Mouse (Mus musculus): ENCODE results near the gene Olfr1020. TPM values are rescaled to one million over a fixed set of nuclear protein-coding genes. Genes with fewer than 3 reads are reported as not detected.

Gene Olfr1020
- not detected in 2 replicates for polyA plus RNA-seq (2016; fragmentation: Nextera tagmentation; extraction: Ambion mirVana)

DNA sequence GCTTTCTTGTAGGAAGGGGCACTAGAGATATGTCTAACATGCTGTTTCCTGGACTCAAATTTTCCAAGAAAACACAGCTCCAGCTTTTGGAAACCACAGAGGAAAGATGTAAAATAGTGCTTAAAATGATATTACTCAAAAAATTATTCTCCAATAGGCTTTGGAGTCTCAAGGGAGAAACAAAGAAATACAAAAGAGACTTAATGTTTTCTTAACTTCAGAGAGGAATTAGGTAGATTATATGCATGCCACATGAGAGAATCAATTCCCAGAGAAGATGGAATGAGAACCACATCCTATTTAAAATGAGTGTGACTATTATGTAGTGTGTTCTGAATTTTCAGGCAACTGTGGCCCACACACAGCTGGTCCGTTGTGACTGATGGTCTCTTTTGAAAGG lies at the start of gene Olfr1020:
Gene Olfr1020, plus strand, starts transcription at position 301 of the 400 bp plus-strand sequence.
- ATAC-seq (ENCODE audit: low FRiP score, low read depth), result no peak
- H3K27ac ChIP-seq (replicated peaks), result no peak within 1 kb of the TSS
- H3K4me2 ChIP-seq (replicated peaks), result no peak within 1 kb of the TSS
- no peaks in the 10 kb centered on the region for H3K36me3 ChIP-seq
- H3K9ac ChIP-seq (replicated peaks), result no peak within 1 kb of the TSS
- H3K4me3 ChIP-seq, result no peak within 1 kb of the TSS
- no peaks in the 10 kb centered on the region for H3K4me1 ChIP-seq
- no peaks in the 10 kb centered on the region for H3K27me3 ChIP-seq
- 88% methylated on average over 1 of the region's 1 CpGs for WGBS
- no peaks in the 10 kb centered on the region for H3K9me3 ChIP-seq

DNA sequence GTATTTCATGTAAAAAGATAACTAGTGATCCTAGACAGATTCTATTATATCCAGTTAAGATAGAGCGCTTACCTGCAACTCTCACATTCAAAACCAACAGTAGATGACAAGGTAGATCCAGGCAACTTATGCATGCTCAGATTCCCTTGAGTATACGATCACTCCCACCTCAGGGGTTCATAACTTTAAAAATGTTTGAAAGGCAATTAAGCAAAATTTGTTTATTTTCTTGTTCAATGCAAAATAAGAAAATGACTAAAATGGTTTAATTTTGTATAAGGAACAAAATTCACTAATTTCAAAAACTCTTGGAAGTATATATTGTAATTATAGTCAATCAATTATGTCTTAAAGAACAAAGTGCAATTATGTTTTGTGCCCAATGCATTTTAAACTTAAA lies 44.4 kb upstream of the Olfr1020 start, which contains the start of gene Olfr1016:
Gene Olfr1016, minus strand, starts transcription at position 101 of the 400 bp plus-strand sequence.
- no peaks in the 10 kb centered on the region for H3K4me1 ChIP-seq
- 97% methylated on average over 2 of the region's 2 CpGs for WGBS
- no peaks in the 10 kb centered on the region for H3K27me3 ChIP-seq
- H3K4me2 ChIP-seq (replicated peaks), result no peak within 1 kb of the TSS
- H3K27ac ChIP-seq (replicated peaks), result no peak within 1 kb of the TSS
- H3K9ac ChIP-seq (replicated peaks), result no peak within 1 kb of the TSS
- no peaks in the 10 kb centered on the region for H3K9me3 ChIP-seq
- no peak within 1 kb of the TSS for H3K4me3 ChIP-seq
- ATAC-seq (ENCODE audit: low FRiP score, low read depth), result no peak
- H3K36me3 ChIP-seq, result no peaks in the 10 kb centered on the region

GRCm38 (mm10) chr2:85804501-85804900 lies 42.3 kb upstream of the Olfr1020 start:
- H3K4me1 ChIP-seq, result no peaks in the 10 kb centered on the region
- no peaks in the 10 kb centered on the region for H3K9me3 ChIP-seq
- WGBS, result 85% methylated on average over 4 of the region's 4 CpGs
- no peaks in the 10 kb centered on the region for H3K36me3 ChIP-seq
- H3K27me3 ChIP-seq, result no peaks in the 10 kb centered on the region
- H3K4me3 ChIP-seq, result no peak overlapping the region
- no peak overlapping the region for H3K9ac ChIP-seq (replicated peaks)
- no peak for ATAC-seq (ENCODE audit: low FRiP score, low read depth)
- no peak overlapping the region for H3K4me2 ChIP-seq (replicated peaks)
- no peak overlapping the region for H3K27ac ChIP-seq (replicated peaks)

GRCm38 (mm10) chr2:85818179-85818578 lies 28.7 kb upstream of the Olfr1020 start, which contains the start of gene Olfr1018:
Gene Olfr1018 (plus strand): TSS chr2:85818479.
- no peaks in the 10 kb centered on the region for H3K27me3 ChIP-seq
- H3K36me3 ChIP-seq, result no peaks in the 10 kb centered on the region
- no peak within 1 kb of the TSS for H3K4me3 ChIP-seq
- H3K4me1 ChIP-seq, result no peaks in the 10 kb centered on the region
- H3K9me3 ChIP-seq, result no peaks in the 10 kb centered on the region
- ATAC-seq (ENCODE audit: low FRiP score, low read depth), result no peak
- no peak within 1 kb of the TSS for H3K4me2 ChIP-seq (replicated peaks)
- no peak within 1 kb of the TSS for H3K9ac ChIP-seq (replicated peaks)
- H3K27ac ChIP-seq (replicated peaks), result no peak within 1 kb of the TSS

DNA sequence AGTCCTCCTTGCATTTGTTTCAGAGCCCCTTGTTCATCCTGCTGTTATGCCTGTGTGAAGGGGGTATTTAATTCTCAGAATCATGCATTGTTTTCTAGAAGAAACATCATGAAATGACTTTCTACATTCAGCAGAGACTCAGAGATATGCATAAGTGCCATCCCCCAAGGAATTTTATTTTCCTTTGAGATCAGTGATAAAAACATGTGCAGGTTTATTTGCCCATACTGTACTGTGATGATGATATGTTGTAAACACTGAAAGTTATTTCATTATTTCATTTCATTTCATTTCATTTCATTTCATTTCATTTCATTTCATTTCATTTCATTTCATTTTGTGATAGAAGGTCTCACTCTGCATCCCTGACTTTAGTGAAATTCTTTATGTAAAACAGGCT lies 1.4 kb upstream of the Olfr1020 start, which contains the start of gene Olfr1019:
Gene Olfr1019, minus strand, starts transcription at position 101 of the 400 bp plus-strand sequence.
- Histone ChIP-seq H3K4me1 (no peaks in the 10 kb centered on the region), H3K9me3 (no peaks in the 10 kb centered on the region)

DNA sequence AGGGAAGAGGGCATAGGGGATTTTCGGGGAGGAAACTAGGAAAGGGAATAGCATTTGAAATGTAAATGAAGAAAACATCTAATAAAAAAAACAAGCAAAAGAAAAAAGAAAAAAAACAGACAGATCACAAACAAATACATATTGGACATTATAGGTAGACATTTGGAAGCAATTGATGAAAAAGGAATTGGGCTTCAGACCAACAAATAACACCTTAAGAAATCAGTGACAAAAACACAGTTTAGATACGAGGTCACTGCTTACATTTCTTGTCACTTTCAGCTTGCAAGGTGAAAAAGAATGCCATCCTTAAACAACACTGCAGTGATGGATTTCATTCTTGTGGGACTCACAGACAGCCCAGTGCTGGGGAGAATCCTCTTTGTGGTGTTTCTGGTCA lies 21.5 kb downstream of the Olfr1020 start, which contains the start of gene Olfr1022:
Gene Olfr1022, plus strand, starts transcription at position 301 of the 400 bp plus-strand sequence.
- ATAC-seq (ENCODE audit: low FRiP score, low read depth), result no peak
- H3K4me3 ChIP-seq, result no peak within 1 kb of the TSS
- H3K4me1 ChIP-seq, result no peaks in the 10 kb centered on the region
- H3K9me3 ChIP-seq, result no peaks in the 10 kb centered on the region
- H3K4me2 ChIP-seq (replicated peaks), result no peak within 1 kb of the TSS
- no peaks in the 10 kb centered on the region for H3K27me3 ChIP-seq
- no peak within 1 kb of the TSS for H3K9ac ChIP-seq (replicated peaks)
- H3K27ac ChIP-seq (replicated peaks), result no peak within 1 kb of the TSS
- no peaks in the 10 kb centered on the region for H3K36me3 ChIP-seq
- WGBS, result 58% methylated on average over 2 of the region's 2 CpGs

More for the DNA sequence above, 1.4 kb upstream of the Olfr1020 start, which contains the start of gene Olfr1019:
- Histone ChIP-seq H3K4me3 (no peak within 1 kb of the TSS), H3K4me2 (replicated peaks) (no peak within 1 kb of the TSS), H3K27ac (replicated peaks) (no peak within 1 kb of the TSS), H3K9ac (replicated peaks) (no peak within 1 kb of the TSS), H3K27me3 (no peaks in the 10 kb centered on the region), H3K36me3 (no peaks in the 10 kb centered on the region)
- no peak for ATAC-seq (ENCODE audit: low FRiP score, low read depth)

GRCm38 (mm10) chr2:85885340-85885739 lies 38.5 kb downstream of the Olfr1020 start, which contains the start of gene Olfr1023:
Gene Olfr1023 (plus strand): TSS chr2:85885640.
- no peak within 1 kb of the TSS for H3K27ac ChIP-seq (replicated peaks)
- no peak within 1 kb of the TSS for H3K4me3 ChIP-seq
- no peaks in the 10 kb centered on the region for H3K36me3 ChIP-seq
- 78% methylated on average over 2 of the region's 2 CpGs for WGBS
- no peak within 1 kb of the TSS for H3K4me2 ChIP-seq (replicated peaks)
- H3K9ac ChIP-seq (replicated peaks), result no peak within 1 kb of the TSS
- H3K27me3 ChIP-seq, result no peaks in the 10 kb centered on the region
- H3K9me3 ChIP-seq, result no peaks in the 10 kb centered on the region
- no peak for ATAC-seq (ENCODE audit: low FRiP score, low read depth)
- H3K4me1 ChIP-seq, result no peaks in the 10 kb centered on the region

Other genes starting within 250 kb of the Olfr1020 start
- not detected in 2 replicates for gene Olfr1000, start 235.1 kb upstream of the Olfr1020 start, polyA plus RNA-seq (2016; fragmentation: Nextera tagmentation; extraction: Ambion mirVana)
- not detected in 2 replicates for gene Olfr1002, start 196.3 kb upstream of the Olfr1020 start, polyA plus RNA-seq (2016; fragmentation: Nextera tagmentation; extraction: Ambion mirVana)
- gene Olfr154, start 182.6 kb upstream of the Olfr1020 start, polyA plus RNA-seq (2016; fragmentation: Nextera tagmentation; extraction: Ambion mirVana), result not detected in 2 replicates
- not detected in 2 replicates for gene Olfr1006, start 168.3 kb upstream of the Olfr1020 start, polyA plus RNA-seq (2016; fragmentation: Nextera tagmentation; extraction: Ambion mirVana)
- gene Olfr1008, start 157.6 kb upstream of the Olfr1020 start, polyA plus RNA-seq (2016; fragmentation: Nextera tagmentation; extraction: Ambion mirVana), result not detected in 2 replicates
- not detected in 2 replicates for gene Olfr1009, start 131.6 kb upstream of the Olfr1020 start, polyA plus RNA-seq (2016; fragmentation: Nextera tagmentation; extraction: Ambion mirVana)
- not detected in 2 replicates for gene Olfr1012, start 84.3 kb upstream of the Olfr1020 start, polyA plus RNA-seq (2016; fragmentation: Nextera tagmentation; extraction: Ambion mirVana)
- gene Olfr1013, start 79.9 kb upstream of the Olfr1020 start, polyA plus RNA-seq (2016; fragmentation: Nextera tagmentation; extraction: Ambion mirVana), result not detected in 2 replicates
- not detected in 2 replicates for gene Olfr1014, start 74.3 kb upstream of the Olfr1020 start, polyA plus RNA-seq (2016; fragmentation: Nextera tagmentation; extraction: Ambion mirVana)
- not detected in 2 replicates for gene Olfr1015, start 65.0 kb upstream of the Olfr1020 start, polyA plus RNA-seq (2016; fragmentation: Nextera tagmentation; extraction: Ambion mirVana)
- not detected in 2 replicates for gene Olfr1016, start 44.5 kb upstream of the Olfr1020 start, polyA plus RNA-seq (2016; fragmentation: Nextera tagmentation; extraction: Ambion mirVana)
- gene Olfr1018, start 28.6 kb upstream of the Olfr1020 start, polyA plus RNA-seq (2016; fragmentation: Nextera tagmentation; extraction: Ambion mirVana), result not detected in 2 replicates
- gene Olfr1019, start 1.5 kb upstream of the Olfr1020 start, polyA plus RNA-seq (2016; fragmentation: Nextera tagmentation; extraction: Ambion mirVana), result not detected in 2 replicates
- gene Olfr1022, start 21.6 kb downstream of the Olfr1020 start, polyA plus RNA-seq (2016; fragmentation: Nextera tagmentation; extraction: Ambion mirVana), result not detected in 2 replicates
- not detected in 2 replicates for gene Olfr1023, start 38.6 kb downstream of the Olfr1020 start, polyA plus RNA-seq (2016; fragmentation: Nextera tagmentation; extraction: Ambion mirVana)
- gene Olfr1024, start 58.0 kb downstream of the Olfr1020 start, polyA plus RNA-seq (2016; fragmentation: Nextera tagmentation; extraction: Ambion mirVana), result not detected in 2 replicates
- gene Olfr1025-ps1, start 68.2 kb downstream of the Olfr1020 start, polyA plus RNA-seq (2016; fragmentation: Nextera tagmentation; extraction: Ambion mirVana), result not detected in 2 replicates
- not detected in 2 replicates for gene Olfr1026, start 74.5 kb downstream of the Olfr1020 start, polyA plus RNA-seq (2016; fragmentation: Nextera tagmentation; extraction: Ambion mirVana)
- gene Olfr1028, start 103.4 kb downstream of the Olfr1020 start, polyA plus RNA-seq (2016; fragmentation: Nextera tagmentation; extraction: Ambion mirVana), result not detected in 2 replicates
- not detected in 2 replicates for gene Olfr1029, start 126.9 kb downstream of the Olfr1020 start, polyA plus RNA-seq (2016; fragmentation: Nextera tagmentation; extraction: Ambion mirVana)
- gene Olfr1030, start 132.2 kb downstream of the Olfr1020 start, polyA plus RNA-seq (2016; fragmentation: Nextera tagmentation; extraction: Ambion mirVana), result not detected in 2 replicates
- not detected in 2 replicates for gene Olfr1031, start 143.3 kb downstream of the Olfr1020 start, polyA plus RNA-seq (2016; fragmentation: Nextera tagmentation; extraction: Ambion mirVana)
- not detected in 2 replicates for gene Olfr1032, start 158.5 kb downstream of the Olfr1020 start, polyA plus RNA-seq (2016; fragmentation: Nextera tagmentation; extraction: Ambion mirVana)
- gene Olfr1033, start 173.6 kb downstream of the Olfr1020 start, polyA plus RNA-seq (2016; fragmentation: Nextera tagmentation; extraction: Ambion mirVana), result not detected in 2 replicates
- 0.05 TPM in 1 of 2 replicates, not detected in the other for gene Olfr1034, start 198.8 kb downstream of the Olfr1020 start, polyA plus RNA-seq (2016; fragmentation: Nextera tagmentation; extraction: Ambion mirVana)
- not detected in 2 replicates for gene Olfr1036, start 227.0 kb downstream of the Olfr1020 start, polyA plus RNA-seq (2016; fragmentation: Nextera tagmentation; extraction: Ambion mirVana)
- gene Olfr1037, start 240.4 kb downstream of the Olfr1020 start, polyA plus RNA-seq (2016; fragmentation: Nextera tagmentation; extraction: Ambion mirVana), result not detected in 2 replicates

Measured in midbrain, embryonic 12.5 days (tissue).